Mouse (Mus musculus): ENCODE measurements at regions not wholly inside any gene's neighbourhood (a gene's known extent, or its start where the extent isn't known, plus 50 kb on each side); places are given as distances from the start of the nearest gene placed in this dataset.

- DNase-seq (ENCODE audit: low spot score) (peak; percentile 40), ATAC-seq (ENCODE audit: low read depth) (no peak)
- H3K4me3 ChIP-seq (ENCODE audit: low read depth, low read length), result no peak overlapping the region
- no peak overlapping the region for H3K4me2 ChIP-seq (ENCODE audit: low read depth, low read length)
- WGBS, result 29% methylated on average over 1 of the region's 1 CpGs
- H3K4me1 ChIP-seq (ENCODE audit: control insufficient read depth, insufficient read depth, low read length), result no peaks in the 10 kb centered on the region
- no peaks in the 10 kb centered on the region for H3K9me3 ChIP-seq (ENCODE audit: control insufficient read depth, low read length)
- H3K27ac ChIP-seq (replicated peaks; ENCODE audit: low read depth, low read length), result no peak overlapping the region
- H3K27me3 ChIP-seq (replicated peaks; ENCODE audit: control insufficient read depth, insufficient read depth, low read length), result no peaks in the 10 kb centered on the region
- H3K36me3 ChIP-seq (ENCODE audit: control insufficient read depth, insufficient read depth, low read length), result no peaks in the 10 kb centered on the region
- H3K9ac ChIP-seq (ENCODE audit: low read depth, low read length), result no peak overlapping the region
Observed at GRCm38 (mm10) chrX:152918212-152918611, 88.1 kb upstream of the Usp51 start.

- Histone ChIP-seq H3K4me3 (ENCODE audit: low read depth, low read length) (no peak overlapping the region), H3K27ac (replicated peaks; ENCODE audit: low read depth, low read length) (no peak overlapping the region), H3K9me3 (ENCODE audit: control insufficient read depth, low read length) (no peaks in the 10 kb centered on the region), H3K36me3 (ENCODE audit: control insufficient read depth, insufficient read depth, low read length) (no peaks in the 10 kb centered on the region), H3K4me2 (ENCODE audit: low read depth, low read length) (no peak overlapping the region), H3K27me3 (replicated peaks; ENCODE audit: control insufficient read depth, insufficient read depth, low read length) (peaks cover 3% of the 10 kb centered on the region; the same call in 1 of the 2 replicates), H3K4me1 (ENCODE audit: control insufficient read depth, insufficient read depth, low read length) (no peaks in the 10 kb centered on the region), H3K9ac (ENCODE audit: low read depth, low read length) (no peak overlapping the region)
- DNase-seq (ENCODE audit: low spot score), result peak; percentile 3
- ATAC-seq (ENCODE audit: low read depth), result no peak
- 46% methylated on average over 3 of the region's 3 CpGs for WGBS
Observed at GRCm38 (mm10) chrX:152926991-152927390, 79.3 kb upstream of the Usp51 start.

GRCm38 (mm10) chrX:152946201-152946600 lies 60.1 kb upstream of the Usp51 start:
- H3K9ac ChIP-seq (ENCODE audit: low read depth, low read length), result no peak overlapping the region
- no peaks in the 10 kb centered on the region for H3K4me1 ChIP-seq (ENCODE audit: control insufficient read depth, insufficient read depth, low read length)
- ATAC-seq (ENCODE audit: low read depth) (no peak), DNase-seq (ENCODE audit: low spot score) (no peak)
- H3K4me3 ChIP-seq (ENCODE audit: low read depth, low read length), result no peak overlapping the region
- H3K9me3 ChIP-seq (ENCODE audit: control insufficient read depth, low read length), result no peaks in the 10 kb centered on the region
- no peak overlapping the region for H3K27ac ChIP-seq (replicated peaks; ENCODE audit: low read depth, low read length)
- no peaks in the 10 kb centered on the region for H3K36me3 ChIP-seq (ENCODE audit: control insufficient read depth, insufficient read depth, low read length)
- H3K4me2 ChIP-seq (ENCODE audit: low read depth, low read length), result no peak overlapping the region
- H3K27me3 ChIP-seq (replicated peaks; ENCODE audit: control insufficient read depth, insufficient read depth, low read length), result no peaks in the 10 kb centered on the region; the same call in 1 of the 2 replicates
- WGBS, result 59% methylated on average over 3 of the region's 3 CpGs

All from embryonic facial prominence, embryonic 14.5 days (tissue).